Mouse (Mus musculus): ENCODE measurements around the gene Ppp1r2. TPM values are rescaled to one million over a fixed set of nuclear protein-coding genes. Genes with fewer than 3 reads are reported as not detected.
A peak's percentile ranks its signal among the peaks of the same experiment; 100 is the strongest.

Gene Ppp1r2
- total RNA-seq, 2 experiments from 2014 or later, result 80.7 to 84.4 TPM

GRCm38 (mm10) chr16:31293761-31294160 is 18.7 kb upstream of the Ppp1r2 start:
- intact Hi-C loops (cut with DNase I), result loop anchor here (5.0 kb wide), 1 partner anchor 34 kb away; no protein-coding TSS in a partner anchor
- DNase-seq (ENCODE audit: low spot score), result no peak

GRCm38 (mm10) chr16:31290751-31291365 is 15.8 kb upstream of the Ppp1r2 start:
- peak; percentile 63 for DNase-seq (ENCODE audit: low spot score)
- intact Hi-C loops (cut with DNase I), result loop anchor here (5.0 kb wide), 1 partner anchor 36 kb away; no protein-coding TSS in a partner anchor

GRCm38 (mm10) chr16:31290281-31290680 is 15.2 kb upstream of the Ppp1r2 start:
- intact Hi-C loops (cut with DNase I), result loop anchor here (5.0 kb wide), 1 partner anchor 37 kb away; no protein-coding TSS in a partner anchor
- peak; percentile 84 for DNase-seq (ENCODE audit: low spot score)

- intact Hi-C loops (cut with DNase I), result no loop called here
- DNase-seq (ENCODE audit: low spot score), result no peak
These were observed 12.6 kb upstream of the Ppp1r2 start for GRCm38 (mm10) chr16:31287712-31288111.

- no peak for DNase-seq (ENCODE audit: low spot score)
- intact Hi-C loops (cut with DNase I), result no loop called here
These were observed 11.9 kb upstream of the Ppp1r2 start for GRCm38 (mm10) chr16:31286801-31287488.

- DNase-seq (ENCODE audit: low spot score), result peak; percentile 33
- intact Hi-C loops (cut with DNase I), result loop anchor here (2.0 kb wide), 1 partner anchor 35 kb away; no protein-coding TSS in a partner anchor
These were observed 6.9 kb upstream of the Ppp1r2 start for GRCm38 (mm10) chr16:31281981-31282380.

GRCm38 (mm10) chr16:31280176-31280575 is 5.1 kb upstream of the Ppp1r2 start:
- intact Hi-C loops (cut with DNase I), result loop anchor here (2.0 kb wide), 1 partner anchor 37 kb away; no protein-coding TSS in a partner anchor
- no peak for DNase-seq (ENCODE audit: low spot score)

GRCm38 (mm10) chr16:31278581-31278980 is 3.5 kb upstream of the Ppp1r2 start:
- intact Hi-C loops (cut with DNase I), result no loop called here
- DNase-seq (ENCODE audit: low spot score), result no peak

- DNase-seq (ENCODE audit: low spot score), result peak; percentile 29
- intact Hi-C loops (cut with DNase I), result no loop called here
These were observed 3.0 kb upstream of the Ppp1r2 start for GRCm38 (mm10) chr16:31278081-31278480.

GRCm38 (mm10) chr16:31276962-31277361 is 1.9 kb upstream of the Ppp1r2 start:
- intact Hi-C loops (cut with DNase I), result loop anchor here (2.0 kb wide), 1 partner anchor 50 kb away; no protein-coding TSS in a partner anchor
- DNase-seq (ENCODE audit: low spot score), result peak; percentile 18

GRCm38 (mm10) chr16:31276539-31276938 is 1.5 kb upstream of the Ppp1r2 start:
- DNase-seq (ENCODE audit: low spot score), result peak; percentile 85
- intact Hi-C loops (cut with DNase I), result loop anchor here (2.0 kb wide), 1 partner anchor 50 kb away; no protein-coding TSS in a partner anchor

GRCm38 (mm10) chr16:31274084-31274483 is 993 bp downstream of the Ppp1r2 start:
- intact Hi-C loops (cut with DNase I), result loop anchor here (5.0 kb wide), 1 partner anchor 72 kb away; the partner anchor contains the start of gene Acap2
- DNase-seq (ENCODE audit: low spot score), result no peak

GRCm38 (mm10) chr16:31266692-31267091 is 8.4 kb downstream of the Ppp1r2 start:
- DNase-seq (ENCODE audit: low spot score), result no peak
- intact Hi-C loops (cut with DNase I), result no loop called here

GRCm38 (mm10) chr16:31256151-31256550 is 18.9 kb downstream of the Ppp1r2 start:
- DNase-seq (ENCODE audit: low spot score), result no peak
- intact Hi-C loops (cut with DNase I), result loop anchor here (10.0 kb wide), 1 partner anchor 121 kb away; no protein-coding TSS in a partner anchor

- intact Hi-C loops (cut with DNase I), result loop anchor here (10.0 kb wide), 1 partner anchor 121 kb away; no protein-coding TSS in a partner anchor
- DNase-seq (ENCODE audit: low spot score), result no peak
These were observed 19.4 kb downstream of the Ppp1r2 start for GRCm38 (mm10) chr16:31255685-31256084.

- no peak for DNase-seq (ENCODE audit: low spot score)
- intact Hi-C loops (cut with DNase I), result no loop called here
These were observed 25.7 kb downstream of the Ppp1r2 start for GRCm38 (mm10) chr16:31249401-31249800.

- DNase-seq (ENCODE audit: low spot score), result no peak
- intact Hi-C loops (cut with DNase I), result no loop called here
These were observed 26.4 kb downstream of the Ppp1r2 start for GRCm38 (mm10) chr16:31248717-31249116.

GRCm38 (mm10) chr16:31247442-31247841 is 27.6 kb downstream of the Ppp1r2 start:
- DNase-seq (ENCODE audit: low spot score), result no peak

GRCm38 (mm10) chr16:31244053-31244452 is 31.0 kb downstream of the Ppp1r2 start:
- DNase-seq (ENCODE audit: low spot score), result no peak
- intact Hi-C loops (cut with DNase I), result loop anchor here (1.0 kb wide), 1 partner anchor 103 kb away; no protein-coding TSS in a partner anchor

More at GRCm38 (mm10) chr16:31247442-31247841, 27.6 kb downstream of the Ppp1r2 start:
- intact Hi-C loops (cut with DNase I), result no loop called here

- intact Hi-C loops (cut with DNase I), result no loop called here
- no peak for DNase-seq (ENCODE audit: low spot score)
These were observed 33.6 kb downstream of the Ppp1r2 start for GRCm38 (mm10) chr16:31241433-31241832.

- intact Hi-C loops (cut with DNase I), result no loop called here
- DNase-seq (ENCODE audit: low spot score), result no peak
These were observed 34.5 kb downstream of the Ppp1r2 start for GRCm38 (mm10) chr16:31240569-31240968.
